Mouse (Mus musculus) layer of hippocampus, adult 2 months (tissue): ENCODE data around the gene Lat. TPM values are rescaled to one million over a fixed set of nuclear protein-coding genes. Genes with fewer than 3 reads are reported as not detected.
A peak's percentile ranks its signal among the peaks of the same experiment; 100 is the strongest.
"Not testable (repeated sequence)": the region's sequence is repeated elsewhere in the genome, so short reads cannot be mapped to it uniquely, and the experiment has no call there.

Experiments
- DNase-seq, 2 experiments: peaks; one replicate each; pipeline ENCODE4 v3.0.0; 2022; ENCODE audit warnings: low spot score in 2 of 2
- H3K27ac ChIP-seq: fragments of 200-600 bp; 2 replicates; pipeline ENCODE4 v1.8.1; 2022
- H3K4me3 ChIP-seq: fragments of 200-600 bp; 2 replicates; pipeline ENCODE4 v1.8.1; 2022; ENCODE audit warnings: mild to moderate bottlenecking
- CTCF ChIP-seq: fragments of 200-600 bp; conservative IDR thresholded peaks from 2 replicates; pipeline ENCODE4 v1.8.1; 2022; ENCODE audit warnings: antibody characterized with exemption, mild to moderate bottlenecking, moderate library complexity
- microRNA-seq, 2 experiments: library from miRNA; unstranded; fragments of <30 nt; microRNA quantifications; one replicate each; pipeline ENCODE4 v1.2.0; 2021
- total RNA-seq, 2 experiments: library from RNA; stranded (reverse); gene quantifications; 2 replicates each; pipeline ENCODE4 v1.2.3; 2021

Lat gene
- total RNA-seq, 2 experiments from 2014 or later = 0.98 to 1.2 TPM

DNA sequence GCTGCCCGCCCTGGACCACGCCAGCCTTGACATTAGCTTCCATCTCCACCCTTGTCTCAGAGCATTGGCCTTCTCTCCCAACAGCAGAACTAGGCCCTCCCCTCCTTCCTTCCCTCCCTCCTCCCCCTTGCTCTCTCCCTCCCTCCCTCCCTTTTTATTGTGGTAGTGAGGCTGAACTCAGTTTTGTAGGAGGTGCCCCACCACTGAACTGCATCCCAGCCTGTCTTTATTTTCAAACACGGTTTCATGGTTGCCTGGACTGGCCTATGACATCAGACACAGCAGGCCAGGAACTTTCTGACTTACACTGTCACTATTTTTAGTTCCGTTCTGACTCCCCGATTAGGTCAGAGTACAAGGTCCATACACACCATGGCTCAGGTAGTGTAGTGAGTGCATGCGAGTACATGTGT is 29.2 kb downstream of the Lat start:
- TF ChIP-seq CTCF = no peak
- DNase-seq = no peak

DNA sequence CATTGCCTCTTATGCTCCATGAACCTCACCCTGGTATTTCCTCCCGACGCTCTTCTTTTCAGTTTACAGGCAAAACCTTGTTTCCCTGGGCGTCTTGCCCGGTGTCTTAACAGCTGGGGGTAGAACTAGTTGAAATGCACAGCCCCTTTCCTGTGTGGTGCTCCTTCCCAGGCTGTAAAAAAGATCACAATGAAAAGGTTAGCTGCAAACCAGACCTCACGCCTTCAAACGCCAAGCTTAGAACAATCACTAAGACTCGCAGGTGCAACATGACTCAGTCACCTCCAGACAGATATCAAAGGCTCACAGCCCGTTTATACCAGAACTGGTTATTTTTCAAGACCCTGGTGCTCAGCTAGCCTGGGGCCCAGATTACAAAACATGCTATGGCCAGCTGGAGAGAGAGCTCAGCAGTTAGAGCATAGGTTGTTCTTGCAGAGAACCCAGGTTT is 29.8 kb downstream of the Lat start:
- H3K27ac ChIP-seq = no peak overlapping the region
- TF ChIP-seq CTCF = no peak
- H3K4me3 ChIP-seq = no peak overlapping the region
- DNase-seq = no peak

More for the DNA sequence above, 29.2 kb downstream of the Lat start:
- H3K27ac ChIP-seq = no peak overlapping the region
- no peak overlapping the region for H3K4me3 ChIP-seq

GRCm38 (mm10) chr7:126338906-126339305 is 30.5 kb downstream of the Lat start:
- Histone ChIP-seq H3K27ac (no peak overlapping the region), H3K4me3 (no peak overlapping the region)
- no peak for DNase-seq
- no peak for TF ChIP-seq CTCF

- no peak overlapping the region for H3K4me3 ChIP-seq
- no peak for DNase-seq
- TF ChIP-seq CTCF = peak; percentile 63
These were observed 33.8 kb downstream of the Lat start for GRCm38 (mm10) chr7:126335556-126335955.

GRCm38 (mm10) chr7:126332691-126333090 is 36.7 kb downstream of the Lat start:
- TF ChIP-seq CTCF = peak; percentile 22; the same call in 1 of the 2 replicates
- DNase-seq = no peak
- no peak overlapping the region for H3K4me3 ChIP-seq
- no peak overlapping the region for H3K27ac ChIP-seq

More at GRCm38 (mm10) chr7:126335556-126335955, 33.8 kb downstream of the Lat start:
- no peak overlapping the region for H3K27ac ChIP-seq

GRCm38 (mm10) chr7:126330693-126331092 is 38.7 kb downstream of the Lat start:
- no peak for TF ChIP-seq CTCF

GRCm38 (mm10) chr7:126329907-126330645 is 39.3 kb downstream of the Lat start:
- Histone ChIP-seq H3K4me3 (no peak overlapping the region), H3K27ac (no peak overlapping the region)
- no peak for TF ChIP-seq CTCF
- no peak for DNase-seq

More at GRCm38 (mm10) chr7:126330693-126331092, 38.7 kb downstream of the Lat start:
- no peak for DNase-seq
- H3K27ac ChIP-seq = no peak overlapping the region
- no peak overlapping the region for H3K4me3 ChIP-seq

DNA sequence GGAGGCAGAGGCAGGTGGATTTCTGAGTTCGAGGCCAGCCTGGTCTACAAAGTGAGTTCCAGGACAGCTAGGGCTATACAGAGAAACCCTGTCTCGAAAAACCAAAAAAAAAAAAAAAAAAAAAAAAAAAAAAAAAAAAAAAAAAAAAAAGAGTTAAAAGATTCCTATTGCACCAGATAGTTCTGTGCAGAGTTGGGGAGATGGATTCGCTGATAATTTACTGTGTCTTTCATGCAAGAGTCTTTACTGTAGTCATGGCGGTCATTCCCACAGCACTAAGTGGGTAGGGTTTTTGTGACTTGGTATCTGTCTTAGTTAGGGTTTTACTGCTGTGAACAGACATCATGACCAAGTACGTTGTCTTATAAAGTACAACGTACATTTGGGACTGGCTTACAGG is 40.5 kb downstream of the Lat start:
- H3K4me3 ChIP-seq, DNase-seq, H3K27ac ChIP-seq: not testable (repeated sequence)

DNA sequence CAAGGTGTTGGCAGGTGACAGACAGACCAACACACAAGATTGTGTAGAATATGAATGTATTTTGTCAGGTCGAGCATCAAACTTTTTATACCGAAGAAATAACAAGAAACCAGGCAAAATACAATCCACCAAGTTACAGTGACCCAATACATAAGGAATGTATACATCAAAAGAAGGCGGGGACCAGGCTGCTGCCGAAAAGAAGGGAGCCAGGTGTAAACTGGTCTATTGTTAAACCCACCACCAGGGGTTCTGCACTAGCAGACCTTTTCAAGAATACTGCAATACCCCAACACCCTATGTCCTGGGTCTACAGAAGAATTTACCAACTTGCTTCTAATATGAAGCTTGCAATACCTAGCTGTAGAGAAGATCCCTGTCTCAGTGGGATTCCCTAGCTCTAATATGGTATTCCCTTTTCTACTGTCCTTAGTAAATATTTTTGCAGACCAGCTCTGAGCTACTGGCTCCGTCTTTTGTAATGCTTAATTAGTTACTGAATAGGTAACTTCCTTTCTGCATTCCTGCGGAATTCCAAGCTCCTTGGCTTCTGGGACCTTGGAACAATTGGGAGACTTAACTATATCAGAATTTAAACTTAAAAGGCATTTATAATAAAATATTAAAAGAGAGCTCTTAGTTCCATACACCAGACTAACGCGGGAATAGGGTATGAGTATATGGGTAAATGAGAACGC is 43.6 kb downstream of the Lat start:
- not testable (repeated sequence) for DNase-seq, H3K27ac ChIP-seq, H3K4me3 ChIP-seq

- TF ChIP-seq CTCF = no peak
- no peak for DNase-seq
- Histone ChIP-seq H3K4me3 (no peak overlapping the region), H3K27ac (no peak overlapping the region)
These were observed 44.6 kb downstream of the Lat start for GRCm38 (mm10) chr7:126324791-126325190.

- Histone ChIP-seq H3K27ac (no peak overlapping the region), H3K4me3 (no peak overlapping the region)
- DNase-seq = peak; percentile 66 to 87
- TF ChIP-seq CTCF = peak; percentile 96
These were observed 45.6 kb downstream of the Lat start for GRCm38 (mm10) chr7:126323729-126324128.

GRCm38 (mm10) chr7:126314273-126314672 is 55.1 kb downstream of the Lat start:
- no peak for TF ChIP-seq CTCF
- H3K27ac ChIP-seq = no peak overlapping the region
- no peak for DNase-seq

More at GRCm38 (mm10) chr7:126314273-126314672, 55.1 kb downstream of the Lat start:
- no peak overlapping the region for H3K4me3 ChIP-seq

Small RNAs within 50 kb of the gene (microRNA-seq; reads per million reads assigned to microRNA genes)
- 0 reads per million in 2 experiments for gene Mir7058

Other genes starting within 250 kb of the Lat start
- gene Xpo6, start 169.1 kb downstream of the Lat start, total RNA-seq = 10 to 100 TPM; 91.1 to 92.3 TPM
- gene Sbk1, start 97.0 kb downstream of the Lat start, total RNA-seq = 10 to 100 TPM; 71.9 to 73.3 TPM
- 10 to 100 TPM; 86.5 to 91.0 TPM for gene Spns1, start 7.9 kb upstream of the Lat start, total RNA-seq
- 1 to 10 TPM; 7.0 to 7.6 TPM for gene Nfatc2ip, start 27.2 kb upstream of the Lat start, total RNA-seq
- gene Cd19, start 45.3 kb upstream of the Lat start, total RNA-seq = not detected
- gene Rabep2, start 59.2 kb upstream of the Lat start, total RNA-seq = 10 to 100 TPM; 13.5 to 14.7 TPM
- under 1 TPM; 0.81 to 0.84 TPM for gene Atp2a1, start 93.5 kb upstream of the Lat start, total RNA-seq
- 10 to 100 TPM; 69.1 to 70.1 TPM for gene Sh2b1, start 105.9 kb upstream of the Lat start, total RNA-seq
- gene Tufm, start 117.8 kb upstream of the Lat start, total RNA-seq = 10 to 100 TPM; 81.9 to 86.7 TPM
- 100 to 1,000 TPM; 132 to 133 TPM for gene Atxn2l, start 133.9 kb upstream of the Lat start, total RNA-seq
- gene Eif3c, start 196.8 kb upstream of the Lat start, total RNA-seq = 100 to 1,000 TPM; 174 to 190 TPM
- gene Apobr, start 215.4 kb upstream of the Lat start, total RNA-seq = under 1 TPM; 0.37 to 0.44 TPM
- gene Cln3, start 216.2 kb upstream of the Lat start, total RNA-seq = 10 to 100 TPM; 28.4 to 36.4 TPM
- not detected for gene Il27, start 225.4 kb upstream of the Lat start, total RNA-seq